Mouse (Mus musculus): ENCODE results near the gene Ugt1a8.

GRCm38 (mm10) chr1:88234248-88234610 lies 146.6 kb downstream of the Ugt1a8 start:
- no peak for TF ChIP-seq POLR2A (IDR thresholded peaks at IDR 0.05; ENCODE audit: insufficient read depth, low read depth, low read length)
- no peak for TF ChIP-seq CTCF (IDR thresholded peaks at IDR 0.05)
- TF ChIP-seq EP300 (IDR thresholded peaks at IDR 0.05; ENCODE audit: insufficient read depth, low read depth, low read length): no peak
